Mouse (Mus musculus) bone marrow macrophage, adult 2 months (primary cell): ENCODE data around the gene Ppid.

ENCODE experiments used
- CTCF ChIP-seq: IDR thresholded peaks from 2 replicates; pipeline ENCODE4 v1.5.1; 2012; ENCODE audit warnings: low read depth, mild to moderate bottlenecking, low read length, moderate library complexity
- POLR2A ChIP-seq: IDR thresholded peaks from 2 replicates; pipeline ENCODE4 v1.6.1; 2012; ENCODE audit warnings: mild to moderate bottlenecking, low read depth, low read length, borderline replicate concordance

DNA sequence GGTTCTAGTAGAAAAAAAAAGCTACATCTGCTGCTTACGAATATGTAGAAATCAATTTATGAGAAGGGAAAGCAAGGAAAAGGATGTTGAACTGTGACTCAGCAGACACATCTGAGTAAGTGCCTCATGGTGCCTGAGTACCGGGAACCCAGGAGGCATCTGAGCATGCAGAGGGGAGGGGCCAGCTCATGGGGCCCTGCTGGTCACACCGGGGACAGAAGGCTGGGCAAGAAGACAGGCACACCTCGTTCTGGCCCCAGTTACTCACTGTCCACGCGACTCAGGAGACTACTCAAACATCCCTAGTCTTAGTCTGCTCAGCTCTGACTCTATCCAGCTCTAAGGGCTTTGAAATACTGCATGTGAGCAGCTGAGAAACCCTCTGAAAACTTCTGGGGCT lies 48.6 kb upstream of the Ppid start:
- no peak for TF ChIP-seq POLR2A
- TF ChIP-seq CTCF = no peak
